Mouse (Mus musculus): ENCODE measurements at regions not wholly inside any gene's neighbourhood (a gene's known extent, or its start where the extent isn't known, plus 50 kb on each side); places are given as distances from the start of the nearest gene placed in this dataset.

DNA sequence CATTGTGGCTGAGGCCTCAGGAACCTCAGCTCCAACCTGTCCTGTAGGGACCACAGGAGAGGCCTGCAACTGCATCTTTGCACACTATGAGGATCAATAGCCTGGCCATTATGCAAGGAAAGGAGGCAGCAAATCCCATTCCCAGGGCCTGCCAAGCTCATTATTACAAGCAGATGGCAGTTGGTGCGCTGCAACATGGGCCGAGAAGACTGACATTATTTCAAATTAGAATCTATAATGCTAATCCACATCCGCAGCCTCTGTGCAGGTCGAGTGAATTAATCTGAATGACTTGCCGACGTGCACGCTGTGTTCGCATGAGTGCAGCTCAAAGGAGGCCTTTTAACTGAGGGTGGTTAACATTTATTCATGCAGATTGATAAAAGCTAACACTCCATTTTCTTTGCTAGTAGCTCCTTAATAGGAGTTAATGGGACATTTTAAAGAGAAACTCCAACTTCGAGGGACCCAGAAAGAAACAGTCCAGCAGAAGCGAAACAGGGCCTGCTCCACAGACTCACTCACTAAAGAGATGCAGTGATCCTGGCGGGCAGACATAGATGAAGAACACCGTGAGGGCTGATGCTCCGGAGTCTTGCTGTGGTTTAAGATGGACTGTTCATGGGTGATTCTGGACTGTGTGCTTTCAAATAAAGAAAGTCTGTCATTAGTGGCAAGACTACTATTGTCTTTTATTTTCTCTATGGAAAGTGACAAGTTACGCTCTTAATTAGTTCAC, 404.9 kb downstream of the Irx1 start:
- 31% methylated on average over 14 of the region's 14 CpGs for WGBS
- H3K4me3 ChIP-seq (ENCODE audit: low read depth, low read length) = no peak overlapping the region
- peak; percentile 25; the same call in 1 of the 2 replicates for TF ChIP-seq CTCF (IDR thresholded peaks at IDR 0.05)
- H3K27me3 ChIP-seq (ENCODE audit: insufficient read depth, low read length) = no peaks in the 10 kb centered on the region
- H3K27ac ChIP-seq (ENCODE audit: low read depth, low read length) = no peak overlapping the region
- no peaks in the 10 kb centered on the region for H3K9me3 ChIP-seq (ENCODE audit: low read length)
- H3K4me1 ChIP-seq (ENCODE audit: insufficient read depth, low read length) = no peaks in the 10 kb centered on the region
- H3K36me3 ChIP-seq (ENCODE audit: insufficient read depth, low read length) = no peaks in the 10 kb centered on the region
- peak; percentile 49 for DNase-seq (ENCODE audit: low spot score)
- no peak overlapping the region for H3K4me2 ChIP-seq (ENCODE audit: low read depth, low read length, poor library complexity, severe bottlenecking)
- no peak; the same call in 1 of the 2 replicates for ATAC-seq (ENCODE audit: low FRiP score)
- H3K9ac ChIP-seq (replicated peaks; ENCODE audit: low read length, poor library complexity, severe bottlenecking) = no peak overlapping the region

- H3K9ac ChIP-seq (replicated peaks; ENCODE audit: low read length, poor library complexity, severe bottlenecking) = no peak overlapping the region
- ATAC-seq (ENCODE audit: low FRiP score) (no peak), DNase-seq (ENCODE audit: low spot score) (no peak)
- H3K4me3 ChIP-seq (ENCODE audit: low read depth, low read length) = no peak overlapping the region
- no peaks in the 10 kb centered on the region for H3K36me3 ChIP-seq (ENCODE audit: insufficient read depth, low read length)
- H3K4me1 ChIP-seq (ENCODE audit: insufficient read depth, low read length) = no peaks in the 10 kb centered on the region
- TF ChIP-seq CTCF (IDR thresholded peaks at IDR 0.05) = no peak
- no peak overlapping the region for H3K4me2 ChIP-seq (ENCODE audit: low read depth, low read length, poor library complexity, severe bottlenecking)
- no peak overlapping the region for H3K27ac ChIP-seq (ENCODE audit: low read depth, low read length)
- H3K27me3 ChIP-seq (ENCODE audit: insufficient read depth, low read length) = no peaks in the 10 kb centered on the region
- WGBS = 90% methylated on average over 6 of the region's 6 CpGs
- no peaks in the 10 kb centered on the region for H3K9me3 ChIP-seq (ENCODE audit: low read length)
Measured at GRCm38 (mm10) chr13:71555471-71555870, 408.1 kb downstream of the Irx1 start.

- Histone ChIP-seq H3K27me3 (ENCODE audit: insufficient read depth, low read length) (no peaks in the 10 kb centered on the region), H3K27ac (ENCODE audit: low read depth, low read length) (no peak overlapping the region), H3K36me3 (ENCODE audit: insufficient read depth, low read length) (no peaks in the 10 kb centered on the region), H3K4me3 (ENCODE audit: low read depth, low read length) (no peak overlapping the region), H3K9me3 (ENCODE audit: low read length) (no peaks in the 10 kb centered on the region), H3K4me1 (ENCODE audit: insufficient read depth, low read length) (no peaks in the 10 kb centered on the region), H3K9ac (replicated peaks; ENCODE audit: low read length, poor library complexity, severe bottlenecking) (no peak overlapping the region), H3K4me2 (ENCODE audit: low read depth, low read length, poor library complexity, severe bottlenecking) (no peak overlapping the region)
- no peak for TF ChIP-seq CTCF (IDR thresholded peaks at IDR 0.05)
- 57% methylated on average over 1 of the region's 1 CpGs for WGBS
- ATAC-seq (ENCODE audit: low FRiP score) (no peak), DNase-seq (ENCODE audit: low spot score) (no peak)
Measured at GRCm38 (mm10) chr13:71550109-71550508, 413.4 kb downstream of the Irx1 start.

DNA sequence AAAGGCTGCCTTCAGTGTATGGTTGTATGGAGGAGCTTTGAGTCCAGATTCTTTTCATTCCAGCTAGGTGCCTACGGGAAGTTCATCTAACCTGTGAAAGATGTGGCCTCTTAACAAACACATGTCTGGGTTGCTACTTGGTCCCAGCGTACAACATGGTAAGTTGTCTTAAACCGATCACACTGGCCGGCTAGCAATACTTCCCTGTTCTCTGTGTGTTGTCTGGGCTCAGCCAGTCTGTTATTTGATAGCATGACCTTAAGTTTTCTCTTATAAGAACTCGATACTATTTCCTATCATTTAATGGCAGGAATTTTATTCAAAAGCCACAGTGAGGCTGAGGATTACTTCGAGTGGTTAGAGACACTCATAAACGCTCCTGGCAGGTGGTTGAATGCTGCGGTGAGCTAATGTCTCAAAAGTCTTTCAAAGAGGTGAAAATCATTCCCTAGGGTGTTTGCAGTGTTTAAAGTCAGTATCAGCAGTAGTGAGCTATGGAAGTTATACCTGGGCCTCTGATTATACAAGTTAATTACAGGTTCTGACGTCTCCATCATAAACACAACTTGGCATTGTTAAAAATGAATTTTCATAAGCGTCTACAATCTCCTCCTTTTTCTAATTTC, 414.2 kb downstream of the Irx1 start:
- no peak overlapping the region for H3K4me3 ChIP-seq (ENCODE audit: low read depth, low read length)
- H3K4me2 ChIP-seq (ENCODE audit: low read depth, low read length, poor library complexity, severe bottlenecking) = no peak overlapping the region
- ATAC-seq (ENCODE audit: low FRiP score) (no peak), DNase-seq (ENCODE audit: low spot score) (no peak)
- no peaks in the 10 kb centered on the region for H3K27me3 ChIP-seq (ENCODE audit: insufficient read depth, low read length)
- no peak for TF ChIP-seq CTCF (IDR thresholded peaks at IDR 0.05)
- H3K36me3 ChIP-seq (ENCODE audit: insufficient read depth, low read length) = no peaks in the 10 kb centered on the region
- WGBS = 80% methylated on average over 10 of the region's 10 CpGs
- H3K4me1 ChIP-seq (ENCODE audit: insufficient read depth, low read length) = no peaks in the 10 kb centered on the region
- H3K27ac ChIP-seq (ENCODE audit: low read depth, low read length) = no peak overlapping the region
- H3K9ac ChIP-seq (replicated peaks; ENCODE audit: low read length, poor library complexity, severe bottlenecking) = no peak overlapping the region
- H3K9me3 ChIP-seq (ENCODE audit: low read length) = no peaks in the 10 kb centered on the region

DNA sequence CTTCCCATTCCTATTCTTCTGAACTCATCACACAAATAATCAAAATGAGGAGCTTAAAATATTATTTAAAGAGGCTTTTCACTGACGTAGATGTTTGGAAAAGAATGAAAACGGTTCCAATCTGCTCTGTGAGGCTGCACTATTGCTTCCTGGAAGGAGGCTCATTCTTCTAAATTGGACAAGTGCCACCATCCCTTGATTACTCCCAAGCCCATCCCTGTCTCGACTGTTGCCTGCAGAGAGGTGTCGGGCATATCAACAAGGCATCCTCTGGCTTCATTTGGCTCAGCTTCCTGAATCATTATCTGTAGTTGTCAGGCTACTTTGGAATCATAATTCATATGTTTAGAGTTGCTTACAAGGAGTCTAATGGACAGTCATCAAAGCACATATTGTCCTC, 425.3 kb downstream of the Irx1 start:
- DNase-seq (ENCODE audit: low spot score) (peak; percentile 56), ATAC-seq (ENCODE audit: low FRiP score) (no peak)
- no peaks in the 10 kb centered on the region for H3K4me1 ChIP-seq (ENCODE audit: insufficient read depth, low read length)
- H3K9ac ChIP-seq (replicated peaks; ENCODE audit: low read length, poor library complexity, severe bottlenecking) = no peak overlapping the region
- no peak overlapping the region for H3K27ac ChIP-seq (ENCODE audit: low read depth, low read length)
- no peaks in the 10 kb centered on the region for H3K36me3 ChIP-seq (ENCODE audit: insufficient read depth, low read length)
- 42% methylated on average over 4 of the region's 4 CpGs for WGBS
- H3K4me3 ChIP-seq (ENCODE audit: low read depth, low read length) = no peak overlapping the region
- no peak for TF ChIP-seq CTCF (IDR thresholded peaks at IDR 0.05)
- H3K27me3 ChIP-seq (ENCODE audit: insufficient read depth, low read length) = no peaks in the 10 kb centered on the region
- H3K4me2 ChIP-seq (ENCODE audit: low read depth, low read length, poor library complexity, severe bottlenecking) = no peak overlapping the region
- H3K9me3 ChIP-seq (ENCODE audit: low read length) = no peaks in the 10 kb centered on the region

DNA sequence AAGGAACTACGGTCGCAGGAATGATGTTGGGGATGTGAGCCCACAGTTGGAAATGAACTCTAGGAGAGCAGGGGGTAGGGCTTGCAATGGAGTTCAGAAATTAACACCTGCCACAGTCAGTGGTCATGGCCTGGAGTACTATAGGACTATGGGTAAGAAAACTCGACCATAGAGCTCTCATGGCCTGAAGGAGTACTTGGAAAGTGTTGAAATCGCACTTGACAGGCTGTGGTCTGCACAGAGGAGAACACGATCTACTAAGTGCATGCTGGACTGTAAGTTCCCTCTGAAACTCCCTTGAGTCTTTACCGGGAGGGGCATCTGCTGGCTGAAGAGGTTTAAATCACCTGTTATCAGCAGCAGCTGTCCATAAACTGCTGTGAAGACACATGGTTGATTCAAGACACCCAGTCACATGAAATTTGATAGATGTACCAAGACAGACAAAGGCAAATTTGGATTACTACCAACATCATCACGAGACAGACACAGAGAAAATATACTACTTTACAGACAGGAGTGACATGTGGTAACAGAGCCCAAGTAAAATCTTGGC, 430.6 kb downstream of the Irx1 start:
- no peak for DNase-seq (ENCODE audit: low spot score)
- H3K4me3 ChIP-seq (ENCODE audit: low read depth, low read length) = no peak overlapping the region
- WGBS = 85% methylated on average over 7 of the region's 7 CpGs
- no peaks in the 10 kb centered on the region for H3K4me1 ChIP-seq (ENCODE audit: insufficient read depth, low read length)
- H3K9ac ChIP-seq (replicated peaks; ENCODE audit: low read length, poor library complexity, severe bottlenecking) = no peak overlapping the region
- no peak overlapping the region for H3K4me2 ChIP-seq (ENCODE audit: low read depth, low read length, poor library complexity, severe bottlenecking)
- no peaks in the 10 kb centered on the region for H3K27me3 ChIP-seq (ENCODE audit: insufficient read depth, low read length)
- H3K36me3 ChIP-seq (ENCODE audit: insufficient read depth, low read length) = no peaks in the 10 kb centered on the region
- ATAC-seq (ENCODE audit: low FRiP score) = no peak
- TF ChIP-seq CTCF (IDR thresholded peaks at IDR 0.05) = no peak
- H3K27ac ChIP-seq (ENCODE audit: low read depth, low read length) = no peak overlapping the region
- no peaks in the 10 kb centered on the region for H3K9me3 ChIP-seq (ENCODE audit: low read length)

All from midbrain, postnatal 0 days (tissue).